Mouse (Mus musculus) yolk sac, embryonic 10.5 days (tissue): ENCODE measurements around the gene Fgf9.

Source experiments
- DNase-seq: peaks from one replicate; pipeline ENCODE4 v3.0.0-alpha.2; 2017; ENCODE audit warnings: low spot score

The Fgf9 gene

DNA sequence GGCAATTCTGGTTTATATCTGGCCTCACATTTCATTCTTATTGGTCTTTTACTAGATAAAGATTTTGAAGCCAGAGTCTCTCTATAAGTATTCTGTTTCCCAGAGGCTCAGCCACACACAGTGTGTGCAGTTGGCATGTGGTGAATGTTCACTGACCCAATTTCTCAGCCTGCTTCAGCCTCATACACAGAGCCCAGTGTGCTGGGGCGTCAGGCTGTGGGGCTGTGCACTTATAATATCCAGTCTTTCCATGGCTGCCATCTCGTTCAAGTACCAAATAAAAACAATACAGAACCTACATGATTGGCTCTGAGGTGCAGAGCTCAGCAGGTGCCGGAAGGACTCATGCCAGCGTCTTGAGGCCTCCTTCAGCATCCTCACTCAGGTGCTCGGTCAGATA is 19.1 kb downstream of the Fgf9 start:
- no peak for DNase-seq

GRCm38 (mm10) chr14:58091321-58091720 is 21.0 kb downstream of the Fgf9 start:
- peak; percentile 48 for DNase-seq

DNA sequence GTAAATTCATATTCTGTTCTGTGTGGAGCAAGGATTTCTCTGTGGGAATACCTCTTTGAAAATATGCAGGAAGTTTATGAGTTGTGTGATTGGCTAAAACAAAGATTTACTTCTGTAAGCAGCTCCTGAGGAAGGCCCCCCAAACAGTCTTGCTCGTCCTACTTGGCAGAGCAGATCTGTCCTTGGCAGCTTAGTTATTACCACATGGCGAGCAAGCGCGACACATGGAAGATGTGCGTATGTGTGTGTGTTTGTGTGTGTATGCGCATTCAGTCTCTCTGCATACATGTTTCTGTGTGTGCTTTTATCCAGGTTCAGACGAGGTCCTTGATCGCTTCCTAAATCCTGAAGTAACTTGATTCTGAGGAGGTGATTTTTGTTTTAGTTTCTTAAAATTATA is 29.3 kb downstream of the Fgf9 start:
- DNase-seq, result no peak

- DNase-seq, result no peak
Measured at GRCm38 (mm10) chr14:58101298-58101697, 31.0 kb downstream of the Fgf9 start.

GRCm38 (mm10) chr14:58104266-58104665 is 33.9 kb downstream of the Fgf9 start:
- DNase-seq, result no peak

DNA sequence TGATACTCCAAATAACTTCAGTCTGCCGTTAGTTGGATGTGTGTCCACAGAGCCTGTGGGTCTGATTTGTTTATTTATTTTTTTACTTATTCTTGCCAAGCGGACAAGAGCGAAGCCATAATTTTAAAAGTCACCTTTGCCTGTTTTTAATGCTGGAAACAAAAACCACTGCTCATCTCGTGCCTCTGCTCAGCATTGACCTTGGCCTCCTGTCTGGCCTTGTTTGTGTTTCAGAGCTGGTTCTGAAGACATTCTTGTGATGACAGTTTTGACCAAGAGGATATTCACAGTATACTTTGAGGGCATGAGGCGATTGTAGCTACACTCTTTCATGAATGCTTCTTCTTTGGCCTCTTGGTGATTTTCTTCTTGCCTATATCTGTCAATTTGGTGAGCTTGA is 35.2 kb downstream of the Fgf9 start:
- no peak for DNase-seq

- DNase-seq, result no peak
Measured at GRCm38 (mm10) chr14:58109601-58110000, 39.3 kb downstream of the Fgf9 start.

DNA sequence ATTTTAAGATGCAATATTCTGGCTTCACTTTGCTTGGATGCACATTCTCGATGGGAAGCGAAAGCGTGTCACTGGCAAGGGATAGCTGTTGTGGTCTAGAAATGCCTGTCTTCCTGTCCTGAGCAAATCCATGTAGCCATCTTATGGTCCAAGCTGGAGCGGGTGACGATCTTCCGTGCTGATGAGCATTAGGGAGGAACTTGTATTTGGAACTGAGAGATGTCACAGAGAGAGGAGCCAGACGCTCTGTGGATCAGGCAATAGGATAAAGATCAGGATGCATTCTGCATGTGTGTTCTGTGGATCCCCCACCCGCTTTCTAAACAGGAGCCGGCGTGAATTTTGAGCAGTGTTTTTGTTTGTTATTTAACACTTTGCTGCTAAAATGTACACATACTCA is 41.2 kb downstream of the Fgf9 start:
- no peak for DNase-seq

- no peak for DNase-seq
Measured at GRCm38 (mm10) chr14:58112341-58112740, 42.0 kb downstream of the Fgf9 start.

DNA sequence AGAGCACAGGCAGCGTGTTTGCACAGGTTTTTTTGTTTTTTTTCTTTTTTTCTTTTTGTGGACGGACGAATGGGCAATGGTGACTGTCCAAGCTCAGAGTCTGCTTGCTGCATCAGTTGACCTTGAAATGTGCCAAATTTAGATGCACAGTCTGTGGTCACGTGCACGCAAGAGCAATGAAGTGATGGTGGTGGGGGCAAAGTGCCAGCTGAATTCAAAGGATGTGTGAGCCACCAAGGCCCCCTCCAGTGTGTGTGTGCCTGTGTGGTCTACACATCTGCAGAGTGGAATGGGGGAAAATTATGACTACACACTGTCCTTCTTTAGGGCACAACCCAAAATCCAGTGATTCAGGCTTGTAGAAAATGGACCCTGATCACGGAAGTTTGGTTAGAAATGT is 42.8 kb downstream of the Fgf9 start:
- no peak for DNase-seq

DNA sequence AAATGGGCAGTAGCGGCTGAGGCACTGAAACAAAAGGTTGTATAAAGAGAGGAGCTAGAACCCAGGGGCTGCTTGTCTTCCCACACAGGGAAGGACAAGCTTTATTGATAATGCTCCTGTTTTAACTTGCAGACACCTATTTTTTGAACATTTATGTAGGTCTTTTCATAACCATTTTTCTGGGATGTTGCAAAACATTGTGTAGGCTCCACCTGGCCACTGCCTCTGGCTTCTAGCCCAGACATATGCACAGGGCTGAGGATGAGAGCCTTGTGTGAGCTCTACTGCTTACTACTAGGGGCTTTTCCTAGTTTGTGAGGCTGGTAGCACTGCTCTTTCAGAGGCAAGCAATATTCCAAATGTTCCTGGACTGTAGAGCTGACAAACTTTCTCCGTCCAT is 43.8 kb downstream of the Fgf9 start:
- DNase-seq, result no peak

GRCm38 (mm10) chr14:58124625-58125024 is 54.3 kb downstream of the Fgf9 start:
- DNase-seq, result no peak

GRCm38 (mm10) chr14:58126508-58126907 is 56.2 kb downstream of the Fgf9 start:
- DNase-seq, result no peak

DNA sequence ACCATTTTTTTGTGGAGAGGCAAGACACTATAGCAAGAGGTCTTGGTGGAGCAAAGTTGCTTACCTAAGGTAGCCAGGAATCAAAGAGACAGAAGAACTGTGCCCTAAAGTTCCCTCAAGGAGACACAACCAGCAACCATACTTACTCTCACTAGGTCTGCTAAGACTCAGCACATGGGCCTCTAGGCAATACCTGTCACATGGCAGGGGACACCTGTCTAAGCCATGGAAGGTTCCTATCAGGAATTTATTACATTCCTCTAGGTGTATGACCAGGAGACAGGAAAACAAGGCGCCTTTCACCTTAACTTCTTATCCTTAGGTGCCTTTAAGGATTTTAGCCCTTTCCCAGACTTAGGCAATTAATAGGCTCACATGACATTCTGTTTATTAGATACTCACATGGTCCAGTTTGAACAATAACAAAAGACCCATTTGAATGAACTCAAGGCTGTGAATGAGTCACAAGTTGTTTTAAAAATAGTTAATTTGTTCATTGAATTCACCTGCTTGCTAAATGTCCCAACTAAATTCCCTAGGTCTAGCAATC is 69.2 kb downstream of the Fgf9 start:
- DNase-seq, result no peak

- DNase-seq, result no peak
Measured at GRCm38 (mm10) chr14:58149637-58150470, 79.5 kb downstream of the Fgf9 start.

DNA sequence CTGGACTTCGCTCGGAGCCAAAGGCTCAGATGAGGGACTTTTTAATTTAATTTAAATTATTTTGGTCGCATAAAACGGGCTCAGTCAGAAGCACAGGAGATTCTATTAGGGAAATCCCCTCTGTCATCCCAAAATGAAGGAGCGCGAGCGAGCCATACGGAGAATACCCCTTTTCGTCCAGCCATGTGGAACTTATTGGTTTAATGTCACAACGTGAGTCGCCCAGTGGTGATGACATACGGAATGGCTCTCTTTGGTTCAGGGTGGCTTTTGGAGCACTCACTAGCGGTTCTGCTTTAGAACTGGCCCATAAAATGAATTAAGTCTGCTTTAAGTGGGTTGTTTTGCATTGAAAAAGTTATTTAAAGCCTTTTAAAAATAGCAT is 80.1 kb downstream of the Fgf9 start:
- DNase-seq, result no peak

- no peak for DNase-seq
Measured at GRCm38 (mm10) chr14:58152110-58152509, 81.8 kb downstream of the Fgf9 start.

GRCm38 (mm10) chr14:58153470-58154416 is 83.4 kb downstream of the Fgf9 start:
- no peak for DNase-seq

DNA sequence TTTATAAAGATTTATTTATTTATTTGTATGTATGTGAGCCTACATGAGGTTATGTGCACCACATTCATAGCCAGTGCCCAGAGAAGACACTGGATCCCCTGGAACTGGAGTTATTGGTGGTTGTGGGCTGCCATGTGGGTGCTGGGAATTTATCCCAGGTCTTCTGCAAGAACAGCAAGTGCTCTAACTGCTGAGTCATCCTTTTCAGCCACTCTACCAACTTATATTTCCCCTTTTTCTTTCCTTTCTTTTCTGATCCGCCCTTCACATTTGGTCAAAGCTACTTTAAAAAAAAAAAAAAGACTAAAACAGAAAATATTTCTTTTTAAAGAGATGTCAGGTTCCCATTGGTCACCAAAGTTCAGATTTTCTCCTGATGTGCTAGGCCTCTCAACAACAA is 90.3 kb downstream of the Fgf9 start:
- DNase-seq, result no peak
